Mouse (Mus musculus): ENCODE results near the gene Stat5b. TPM values are rescaled to one million over a fixed set of nuclear protein-coding genes. Genes with fewer than 3 reads are reported as not detected.
A peak's percentile ranks its signal among the peaks of the same experiment; 100 is the strongest.

Gene Stat5b
- polyA plus RNA-seq, 1 experiment from 2014 or later: 19.8 TPM

- peak overlapping the region; percentile 58 for H3K4me2 ChIP-seq (replicated peaks; ENCODE audit: low read depth, low read length)
- H3K36me3 ChIP-seq (ENCODE audit: control insufficient read depth, insufficient read depth, low read length): no peaks in the 10 kb centered on the region
- peaks cover 12% of the 10 kb centered on the region; the same call in 1 of the 2 replicates for H3K27me3 ChIP-seq (ENCODE audit: control insufficient read depth, insufficient read depth, low read length)
- H3K4me3 ChIP-seq (ENCODE audit: low read length): peak overlapping the region; percentile 51
- 3% methylated on average over 53 of the region's 55 CpGs for WGBS
- H3K9me3 ChIP-seq (ENCODE audit: control insufficient read depth, low read length): no peaks in the 10 kb centered on the region
- peak overlapping the region; percentile 54 for H3K9ac ChIP-seq (ENCODE audit: low read depth, low read length)
- no peaks in the 10 kb centered on the region for H3K4me1 ChIP-seq (ENCODE audit: control insufficient read depth, insufficient read depth, low read length)
- ATAC-seq (ENCODE audit: low FRiP score, low TSS enrichment): peak; percentile 90
- H3K27ac ChIP-seq (ENCODE audit: low read depth, low read length): no peak overlapping the region
These were observed 9.9 kb upstream of the Stat5b start for GRCm38 (mm10) chr11:100860198-100861048.

- no peak for ATAC-seq (ENCODE audit: low FRiP score, low TSS enrichment)
- peak overlapping the region; percentile 54 for H3K9ac ChIP-seq (ENCODE audit: low read depth, low read length)
- H3K36me3 ChIP-seq (ENCODE audit: control insufficient read depth, insufficient read depth, low read length): no peaks in the 10 kb centered on the region
- no peaks in the 10 kb centered on the region for H3K9me3 ChIP-seq (ENCODE audit: control insufficient read depth, low read length)
- peak overlapping the region; percentile 58 for H3K4me2 ChIP-seq (replicated peaks; ENCODE audit: low read depth, low read length)
- H3K27me3 ChIP-seq (ENCODE audit: control insufficient read depth, insufficient read depth, low read length): peaks cover 12% of the 10 kb centered on the region; the same call in 1 of the 2 replicates
- H3K27ac ChIP-seq (ENCODE audit: low read depth, low read length): no peak overlapping the region
- H3K4me3 ChIP-seq (ENCODE audit: low read length): peak overlapping the region; percentile 51
- 50% methylated on average over 6 of the region's 6 CpGs for WGBS
- no peaks in the 10 kb centered on the region for H3K4me1 ChIP-seq (ENCODE audit: control insufficient read depth, insufficient read depth, low read length)
These were observed 9.1 kb upstream of the Stat5b start for GRCm38 (mm10) chr11:100859579-100860075.

- Histone ChIP-seq H3K9me3 (ENCODE audit: control insufficient read depth, low read length) (no peaks in the 10 kb centered on the region), H3K4me3 (ENCODE audit: low read length) (peak within 1 kb of the TSS; percentile 51), H3K9ac (ENCODE audit: low read depth, low read length) (peak within 1 kb of the TSS; percentile 54), H3K27ac (ENCODE audit: low read depth, low read length) (no peak within 1 kb of the TSS), H3K4me1 (ENCODE audit: control insufficient read depth, insufficient read depth, low read length) (no peaks in the 10 kb centered on the region), H3K36me3 (ENCODE audit: control insufficient read depth, insufficient read depth, low read length) (no peaks in the 10 kb centered on the region), H3K27me3 (ENCODE audit: control insufficient read depth, insufficient read depth, low read length) (peaks cover 15% of the 10 kb centered on the region; the same call in 1 of the 2 replicates), H3K4me2 (replicated peaks; ENCODE audit: low read depth, low read length) (peak within 1 kb of the TSS; percentile 58)
- 54% methylated on average over 9 of the region's 9 CpGs for WGBS
- no peak for ATAC-seq (ENCODE audit: low FRiP score, low TSS enrichment)
These were observed 8.5 kb upstream of the Stat5b start, which contains the start of gene Stat5a for GRCm38 (mm10) chr11:100858935-100859578. Gene Stat5a, plus strand, starts transcription at chr11:100859351.

GRCm38 (mm10) chr11:100857960-100858359 lies 7.4 kb upstream of the Stat5b start:
- no peak overlapping the region for H3K4me2 ChIP-seq (replicated peaks; ENCODE audit: low read depth, low read length)
- H3K9me3 ChIP-seq (ENCODE audit: control insufficient read depth, low read length): no peaks in the 10 kb centered on the region
- WGBS: 74% methylated on average over 6 of the region's 6 CpGs
- H3K9ac ChIP-seq (ENCODE audit: low read depth, low read length): no peak overlapping the region
- peaks cover 15% of the 10 kb centered on the region; the same call in 1 of the 2 replicates for H3K27me3 ChIP-seq (ENCODE audit: control insufficient read depth, insufficient read depth, low read length)
- H3K36me3 ChIP-seq (ENCODE audit: control insufficient read depth, insufficient read depth, low read length): no peaks in the 10 kb centered on the region
- H3K4me3 ChIP-seq (ENCODE audit: low read length): no peak overlapping the region
- no peaks in the 10 kb centered on the region for H3K4me1 ChIP-seq (ENCODE audit: control insufficient read depth, insufficient read depth, low read length)
- ATAC-seq (ENCODE audit: low FRiP score, low TSS enrichment): no peak
- no peak overlapping the region for H3K27ac ChIP-seq (ENCODE audit: low read depth, low read length)

- ATAC-seq (ENCODE audit: low FRiP score, low TSS enrichment): no peak
- Histone ChIP-seq H3K9ac (ENCODE audit: low read depth, low read length) (no peak overlapping the region), H3K4me1 (ENCODE audit: control insufficient read depth, insufficient read depth, low read length) (no peaks in the 10 kb centered on the region), H3K27ac (ENCODE audit: low read depth, low read length) (no peak overlapping the region), H3K27me3 (ENCODE audit: control insufficient read depth, insufficient read depth, low read length) (peaks cover 15% of the 10 kb centered on the region; the same call in 1 of the 2 replicates), H3K36me3 (ENCODE audit: control insufficient read depth, insufficient read depth, low read length) (no peaks in the 10 kb centered on the region), H3K4me2 (replicated peaks; ENCODE audit: low read depth, low read length) (no peak overlapping the region), H3K9me3 (ENCODE audit: control insufficient read depth, low read length) (no peaks in the 10 kb centered on the region), H3K4me3 (ENCODE audit: low read length) (no peak overlapping the region)
- 80% methylated on average over 4 of the region's 4 CpGs for WGBS
These were observed 4.7 kb upstream of the Stat5b start for GRCm38 (mm10) chr11:100855178-100855577.

GRCm38 (mm10) chr11:100854268-100854667 lies 3.7 kb upstream of the Stat5b start:
- peaks cover 10% of the 10 kb centered on the region; the same call in 1 of the 2 replicates for H3K27me3 ChIP-seq (ENCODE audit: control insufficient read depth, insufficient read depth, low read length)
- no peak overlapping the region for H3K4me2 ChIP-seq (replicated peaks; ENCODE audit: low read depth, low read length)
- peaks cover 6% of the 10 kb centered on the region; the same call in 1 of the 2 replicates for H3K4me1 ChIP-seq (ENCODE audit: control insufficient read depth, insufficient read depth, low read length)
- no peak overlapping the region for H3K4me3 ChIP-seq (ENCODE audit: low read length)
- no peaks in the 10 kb centered on the region for H3K9me3 ChIP-seq (ENCODE audit: control insufficient read depth, low read length)
- no peak for ATAC-seq (ENCODE audit: low FRiP score, low TSS enrichment)
- H3K27ac ChIP-seq (ENCODE audit: low read depth, low read length): no peak overlapping the region
- no peaks in the 10 kb centered on the region for H3K36me3 ChIP-seq (ENCODE audit: control insufficient read depth, insufficient read depth, low read length)
- 0 out of 2 replicates have a peak overlapping the region, but pooled peaks have one; percentile 7 for H3K9ac ChIP-seq (ENCODE audit: low read depth, low read length)
- 68% methylated on average over 4 of the region's 4 CpGs for WGBS

GRCm38 (mm10) chr11:100853018-100853417 lies 2.5 kb upstream of the Stat5b start:
- Histone ChIP-seq H3K9me3 (ENCODE audit: control insufficient read depth, low read length) (no peaks in the 10 kb centered on the region), H3K4me2 (replicated peaks; ENCODE audit: low read depth, low read length) (no peak overlapping the region), H3K27me3 (ENCODE audit: control insufficient read depth, insufficient read depth, low read length) (peaks cover 3% of the 10 kb centered on the region; the same call in 1 of the 2 replicates), H3K4me1 (ENCODE audit: control insufficient read depth, insufficient read depth, low read length) (peaks cover 15% of the 10 kb centered on the region; the same call in 1 of the 2 replicates), H3K36me3 (ENCODE audit: control insufficient read depth, insufficient read depth, low read length) (no peaks in the 10 kb centered on the region), H3K9ac (ENCODE audit: low read depth, low read length) (no peak overlapping the region), H3K4me3 (ENCODE audit: low read length) (no peak overlapping the region), H3K27ac (ENCODE audit: low read depth, low read length) (no peak overlapping the region)
- WGBS: 75% methylated on average over 5 of the region's 5 CpGs
- ATAC-seq (ENCODE audit: low FRiP score, low TSS enrichment): no peak

GRCm38 (mm10) chr11:100852088-100852487 lies 1.6 kb upstream of the Stat5b start:
- no peaks in the 10 kb centered on the region for H3K9me3 ChIP-seq (ENCODE audit: control insufficient read depth, low read length)
- 79% methylated on average over 2 of the region's 2 CpGs for WGBS

More at GRCm38 (mm10) chr11:100852088-100852487, 1.6 kb upstream of the Stat5b start:
- no peaks in the 10 kb centered on the region for H3K36me3 ChIP-seq (ENCODE audit: control insufficient read depth, insufficient read depth, low read length)
- H3K27ac ChIP-seq (ENCODE audit: low read depth, low read length): no peak overlapping the region
- ATAC-seq (ENCODE audit: low FRiP score, low TSS enrichment): no peak
- no peak overlapping the region for H3K9ac ChIP-seq (ENCODE audit: low read depth, low read length)
- no peak overlapping the region for H3K4me2 ChIP-seq (replicated peaks; ENCODE audit: low read depth, low read length)
- peaks cover 3% of the 10 kb centered on the region; the same call in 1 of the 2 replicates for H3K27me3 ChIP-seq (ENCODE audit: control insufficient read depth, insufficient read depth, low read length)
- H3K4me1 ChIP-seq (ENCODE audit: control insufficient read depth, insufficient read depth, low read length): peaks cover 15% of the 10 kb centered on the region; the same call in 1 of the 2 replicates
- H3K4me3 ChIP-seq (ENCODE audit: low read length): no peak overlapping the region
